Mouse (Mus musculus) lung, postnatal 4 days (tissue): ENCODE measurements around the gene Slc4a7.

ENCODE experiments used
- DNase-seq, 2 experiments: peaks; one replicate each; pipeline ENCODE4 v3.0.0; 2021

Gene Slc4a7

DNA sequence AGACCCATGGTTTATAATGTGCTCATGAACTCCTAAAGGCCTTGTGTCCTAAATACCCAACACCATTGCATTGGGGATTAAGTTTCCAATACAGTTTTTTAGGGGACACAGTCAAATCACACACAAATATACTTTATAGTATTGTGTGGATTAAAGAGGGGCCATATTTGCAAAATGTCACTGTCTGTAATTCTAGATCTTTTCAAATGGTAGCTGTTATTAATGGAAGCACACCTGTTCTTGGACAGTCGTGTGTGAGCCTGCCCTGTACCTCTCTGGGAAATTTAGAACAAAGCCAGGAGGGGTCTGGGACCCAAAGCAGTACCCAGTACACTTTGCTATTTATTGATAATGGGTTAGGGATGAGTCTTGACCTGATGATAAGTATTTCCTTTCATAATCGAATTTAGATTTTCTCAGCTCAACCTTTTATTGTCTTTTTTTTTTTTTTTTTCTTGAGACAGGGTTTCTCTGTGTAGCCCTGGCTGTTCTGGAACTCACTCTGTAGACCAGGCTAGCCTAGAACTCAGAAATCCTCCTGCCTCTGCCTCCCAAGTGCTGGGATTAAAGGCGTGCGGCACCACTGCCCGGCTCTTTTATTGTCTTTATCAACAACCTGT lies at the start of gene Slc4a7:
Slc4a7 (plus strand) TSS at position 570 of the 620 bp plus-strand sequence.
- DNase-seq, result no peak

DNA sequence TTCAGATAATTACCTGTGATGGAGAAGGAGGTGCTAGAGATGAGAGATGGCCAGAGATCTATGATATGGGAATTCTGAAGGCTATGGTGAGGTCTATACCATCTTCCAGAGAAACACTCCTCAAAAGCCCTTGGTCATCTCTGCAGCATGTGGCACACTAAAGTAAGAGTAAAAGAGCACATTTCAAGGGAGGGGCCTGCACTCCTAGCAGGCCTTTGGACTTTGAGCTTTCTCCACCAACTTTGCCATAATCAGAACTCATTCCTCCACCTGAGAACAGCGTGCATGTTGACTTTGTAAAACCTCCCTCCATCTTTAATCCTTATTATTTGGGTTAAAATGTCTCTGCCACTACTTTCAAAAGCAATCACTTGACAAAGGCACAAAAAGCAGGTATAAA lies 31.5 kb upstream of the Slc4a7 start:
- no peak for DNase-seq

DNA sequence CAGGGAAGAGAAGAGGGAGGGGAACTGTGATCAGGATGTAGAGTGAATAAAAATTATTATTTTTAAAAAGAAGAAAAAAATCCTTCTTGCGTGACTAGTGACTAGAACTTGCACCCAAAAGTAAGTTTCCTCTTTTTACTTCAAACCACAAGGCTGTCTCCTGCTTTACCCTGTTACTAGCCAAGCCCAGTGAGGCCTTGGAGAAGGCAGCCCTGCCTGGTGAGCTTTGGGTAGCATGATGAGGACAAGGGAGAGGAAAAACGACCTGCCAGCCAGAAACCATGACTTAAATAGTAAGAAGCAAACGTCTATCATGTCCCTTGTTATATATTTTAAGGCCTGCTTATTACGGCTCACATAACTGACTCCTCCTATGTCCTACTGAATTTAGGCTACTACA lies 20.5 kb upstream of the Slc4a7 start:
- no peak for DNase-seq

DNA sequence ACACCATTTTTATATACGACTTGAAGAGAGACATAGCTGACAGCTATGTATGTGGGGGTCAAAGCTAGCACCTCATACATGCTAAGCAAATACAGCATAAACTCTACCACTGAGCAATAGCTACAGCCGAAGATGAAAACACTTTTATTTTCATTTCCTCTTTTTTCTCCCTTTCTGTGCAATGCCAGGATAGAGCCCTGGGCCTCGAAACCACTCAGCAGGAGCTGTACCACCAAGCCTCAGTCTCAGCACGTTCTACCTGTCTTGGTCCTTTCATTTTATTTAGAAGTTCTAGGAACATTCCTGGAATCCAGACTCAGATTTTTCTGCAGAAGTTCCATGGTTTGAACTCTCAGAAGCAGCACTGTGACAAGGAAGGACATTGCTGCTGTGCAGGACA lies 17.3 kb upstream of the Slc4a7 start:
- no peak for DNase-seq

DNA sequence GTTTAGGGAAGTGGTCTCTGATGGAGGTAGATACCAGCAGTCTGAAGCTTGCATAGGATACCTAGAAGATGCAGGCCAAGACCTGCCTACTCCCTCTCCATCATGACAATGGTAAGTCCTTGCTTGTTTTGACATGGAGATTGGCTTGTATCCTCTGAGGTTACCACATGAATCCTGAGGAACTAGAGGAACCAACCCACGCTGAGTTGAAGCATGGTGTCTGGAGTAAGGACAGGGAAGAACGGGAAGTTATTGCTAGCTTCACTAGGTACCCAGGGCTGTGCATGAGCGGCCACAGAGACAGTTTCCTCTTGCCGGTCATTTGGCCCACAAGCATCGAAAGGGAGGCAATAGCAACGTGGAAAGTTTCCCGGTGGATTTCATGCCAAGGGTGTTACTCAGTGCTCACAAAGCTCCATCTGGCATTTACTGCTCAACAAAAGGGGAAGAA lies 16.0 kb upstream of the Slc4a7 start:
- DNase-seq, result peak in 1 of 2 experiments; percentile 10

DNA sequence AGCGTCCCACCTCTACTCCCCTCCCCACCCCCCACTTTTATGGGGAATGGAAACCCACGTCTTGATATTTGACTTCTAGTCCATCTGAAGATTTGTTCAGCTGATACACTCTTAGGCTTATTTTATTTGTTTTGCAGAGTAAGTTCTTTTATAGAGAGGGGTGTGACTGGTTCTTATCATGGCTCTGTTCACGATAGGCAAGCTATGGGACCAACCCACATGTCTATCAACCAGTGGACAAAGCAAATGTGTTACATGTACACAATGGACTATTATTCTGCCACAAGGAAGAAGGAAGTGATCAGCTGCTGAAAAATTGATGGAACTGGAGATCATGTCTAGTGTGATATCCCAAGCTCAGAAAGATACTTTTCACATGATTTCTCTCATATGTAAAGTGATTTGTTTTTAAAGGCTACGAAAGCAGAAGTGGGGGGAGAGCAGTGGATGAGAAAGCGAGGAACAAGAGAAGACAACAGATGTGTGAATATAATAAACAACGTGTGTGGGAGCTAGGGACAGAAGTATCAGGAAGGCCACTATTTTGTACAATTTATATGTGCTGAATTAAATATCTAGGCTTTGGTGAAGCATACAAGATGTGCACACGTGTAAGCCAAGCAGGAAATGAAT lies 14.7 kb upstream of the Slc4a7 start:
- DNase-seq, result no peak

DNA sequence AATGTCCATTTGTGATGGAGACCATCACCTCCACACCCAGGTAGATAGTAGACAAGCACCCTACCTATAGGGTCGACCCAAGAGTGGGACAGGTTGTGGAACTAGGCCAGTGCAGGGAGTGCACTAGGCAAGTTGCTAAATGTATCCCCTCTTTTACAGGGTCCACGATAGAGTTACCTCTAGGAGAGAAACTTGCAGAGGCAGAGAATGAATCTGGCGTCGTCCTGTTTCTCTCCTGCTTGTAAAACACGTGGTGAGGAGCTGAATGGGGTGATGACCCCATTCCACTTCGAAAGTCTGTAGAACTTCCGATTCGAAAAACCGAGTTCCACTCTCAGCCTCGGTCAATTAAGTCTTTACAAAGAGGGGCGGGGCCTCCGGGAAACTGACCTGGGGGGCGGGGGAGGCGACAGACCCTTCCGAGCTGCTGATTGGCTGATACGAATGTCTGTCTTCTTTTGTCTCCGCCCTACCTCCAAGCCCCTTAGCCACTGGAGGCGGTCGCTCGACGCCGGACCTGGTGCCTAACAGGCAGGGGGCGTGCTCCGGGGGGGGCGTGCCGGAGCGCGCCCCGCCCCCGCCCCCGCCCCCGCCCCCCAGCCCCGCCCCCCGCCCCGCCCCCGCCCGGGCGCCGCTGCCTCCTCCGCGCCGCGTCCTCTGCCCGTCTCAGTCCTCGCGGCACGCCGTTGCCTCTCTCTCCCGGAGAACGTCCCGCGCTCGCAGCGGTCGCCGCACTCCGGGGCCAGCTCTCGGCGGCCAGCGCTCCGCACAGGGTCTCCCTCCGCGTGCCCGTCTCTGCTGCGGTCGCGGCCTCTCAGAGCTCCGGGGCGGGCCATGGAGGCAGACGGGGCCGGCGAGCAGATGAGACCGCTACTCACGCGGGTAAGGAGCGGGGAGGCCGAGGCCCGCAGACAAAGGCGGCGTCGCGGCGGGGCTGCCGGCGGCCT lies 593 bp downstream of the Slc4a7 start:
- peak; percentile 93 to 94 for DNase-seq

DNA sequence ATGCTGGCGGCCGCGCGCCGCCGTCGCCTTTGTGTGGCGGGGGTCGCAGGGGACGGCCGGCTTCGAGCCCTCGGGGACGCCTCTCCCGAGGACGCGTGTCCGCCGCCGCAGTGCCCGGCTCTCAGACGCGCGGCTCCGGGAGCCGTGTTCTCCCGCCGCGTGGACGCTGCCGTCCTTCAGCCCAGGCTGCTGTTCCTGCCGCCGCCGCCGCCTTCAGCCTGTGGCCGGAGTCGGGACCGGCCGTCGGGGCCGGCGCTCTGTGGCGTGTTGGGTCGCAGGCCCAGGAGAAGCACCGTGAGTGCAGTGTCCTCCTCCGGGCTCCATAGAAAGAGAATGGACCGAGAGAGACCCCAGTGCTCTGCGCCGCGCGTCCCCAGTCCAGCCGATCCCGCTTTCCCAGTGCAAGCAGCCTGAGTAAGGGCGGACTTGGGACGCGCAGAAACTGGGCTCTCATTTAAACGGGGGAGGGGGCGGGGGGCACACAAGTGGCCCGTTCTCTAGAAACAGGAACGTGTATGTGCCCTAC lies 1.3 kb downstream of the Slc4a7 start:
- DNase-seq, result peak; percentile 73 to 78

DNA sequence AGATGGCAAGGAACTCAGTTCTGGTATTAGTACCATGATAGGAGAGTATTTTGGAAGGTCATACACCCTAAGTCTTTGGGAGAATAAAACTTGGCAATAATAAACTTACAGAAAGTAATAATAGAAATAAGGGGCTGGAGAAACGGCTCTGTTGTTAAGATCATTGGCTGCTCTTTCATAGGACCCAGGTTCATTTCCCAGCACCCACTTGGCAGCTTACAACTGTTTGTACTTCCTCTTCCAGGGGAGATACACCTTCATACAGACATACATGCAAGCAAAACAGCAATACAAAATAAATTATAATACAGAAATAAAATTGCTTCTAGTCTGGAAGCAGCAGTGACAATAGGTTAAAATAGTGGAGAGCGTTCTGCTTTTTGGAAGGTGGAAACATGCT lies 2.6 kb downstream of the Slc4a7 start:
- DNase-seq, result no peak

DNA sequence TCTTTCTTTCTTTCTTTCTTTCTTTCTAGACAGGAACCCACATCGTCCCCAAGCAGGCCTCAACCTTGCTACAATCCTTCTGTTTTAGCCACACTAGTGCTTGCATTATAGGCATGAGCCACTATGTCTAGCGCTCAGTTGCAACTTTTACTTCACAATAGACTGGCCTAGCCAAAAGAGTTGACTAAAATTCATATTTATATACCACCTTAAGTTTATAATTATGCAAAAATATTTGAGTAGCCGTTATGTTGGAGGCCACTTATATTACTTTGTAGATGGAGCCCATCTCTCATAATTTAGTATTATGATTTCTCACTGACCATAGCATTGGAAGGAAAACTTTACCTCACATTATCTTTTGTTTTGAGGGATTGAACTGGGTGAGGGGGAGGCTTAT lies 3.0 kb downstream of the Slc4a7 start:
- no peak for DNase-seq

DNA sequence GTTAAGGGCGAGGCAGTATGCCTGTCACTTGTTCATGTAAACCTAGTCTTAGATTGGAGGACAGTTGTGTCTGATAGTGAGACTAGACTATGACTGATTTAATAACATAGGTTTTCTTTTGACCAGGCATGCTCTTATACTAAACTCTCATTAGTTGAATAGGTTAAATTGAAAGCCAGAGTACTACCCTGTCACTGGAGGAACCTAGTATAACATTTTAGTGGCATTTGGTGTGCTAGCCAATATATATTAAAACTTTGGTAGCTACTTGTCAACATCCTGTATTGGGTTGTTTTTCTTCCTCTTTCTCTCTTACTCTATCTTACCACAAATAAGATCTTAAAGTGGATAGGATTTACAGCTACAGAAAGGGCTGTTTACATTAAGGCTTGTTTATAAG lies 4.3 kb downstream of the Slc4a7 start:
- DNase-seq, result no peak

DNA sequence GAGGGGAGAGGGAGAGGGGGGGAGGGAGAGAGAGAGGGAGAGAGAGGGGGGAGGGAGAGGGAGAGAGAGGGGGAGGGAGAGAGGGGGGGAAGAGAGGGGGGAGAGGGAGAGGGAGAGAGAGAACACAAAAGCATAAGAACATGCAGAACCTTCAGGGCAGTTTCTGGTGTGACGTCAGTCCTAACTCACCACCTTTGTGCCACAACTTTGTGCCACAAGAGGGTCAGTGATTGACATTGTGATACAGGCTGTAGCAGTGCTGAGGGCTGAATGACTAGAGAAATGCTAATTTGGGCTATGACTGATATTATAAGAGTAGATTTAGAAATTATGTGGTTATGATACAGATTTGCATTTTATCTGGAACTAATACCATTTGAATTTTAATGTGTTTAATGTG lies 5.0 kb downstream of the Slc4a7 start:
- DNase-seq, result no peak

DNA sequence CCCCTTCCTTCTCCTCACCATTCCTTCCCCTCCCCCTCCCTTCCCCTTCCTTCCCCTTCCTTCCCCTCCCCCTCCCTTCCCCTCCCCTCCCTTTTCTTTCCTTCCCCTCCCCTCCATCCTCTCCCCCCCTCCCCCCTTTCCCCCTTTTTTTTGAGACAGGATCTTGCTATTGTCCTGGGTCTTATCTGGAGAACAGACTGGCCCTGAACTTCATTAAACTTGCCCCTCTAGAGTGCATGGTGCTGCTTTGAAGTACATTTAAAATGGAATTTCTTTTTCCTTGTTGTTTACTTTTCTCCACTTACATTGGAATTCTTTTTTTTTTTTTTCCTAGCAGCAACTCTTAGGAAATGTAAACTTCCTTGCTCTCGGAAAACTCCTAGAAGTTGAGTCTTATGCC lies 6.9 kb downstream of the Slc4a7 start:
- DNase-seq, result no peak

DNA sequence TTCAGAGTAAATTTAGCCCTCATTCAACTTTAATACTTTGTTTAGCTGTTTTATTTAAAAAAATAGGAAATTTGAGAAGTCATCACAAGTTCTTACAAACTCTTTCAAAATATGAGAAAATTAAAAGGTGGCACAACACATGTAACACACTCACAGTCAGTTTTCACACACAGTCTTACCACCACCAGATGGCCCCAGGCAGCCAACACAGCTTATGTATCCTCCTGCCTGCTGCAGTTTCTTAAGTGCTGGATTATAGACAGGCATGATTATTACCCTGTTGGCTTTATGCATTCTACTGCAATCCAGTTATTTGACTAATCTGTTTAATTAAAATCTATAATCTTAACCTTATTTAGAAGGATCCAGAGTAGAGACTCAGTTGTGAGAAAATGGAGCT lies 12.1 kb downstream of the Slc4a7 start:
- peak in 1 of 2 experiments; percentile 23 for DNase-seq

DNA sequence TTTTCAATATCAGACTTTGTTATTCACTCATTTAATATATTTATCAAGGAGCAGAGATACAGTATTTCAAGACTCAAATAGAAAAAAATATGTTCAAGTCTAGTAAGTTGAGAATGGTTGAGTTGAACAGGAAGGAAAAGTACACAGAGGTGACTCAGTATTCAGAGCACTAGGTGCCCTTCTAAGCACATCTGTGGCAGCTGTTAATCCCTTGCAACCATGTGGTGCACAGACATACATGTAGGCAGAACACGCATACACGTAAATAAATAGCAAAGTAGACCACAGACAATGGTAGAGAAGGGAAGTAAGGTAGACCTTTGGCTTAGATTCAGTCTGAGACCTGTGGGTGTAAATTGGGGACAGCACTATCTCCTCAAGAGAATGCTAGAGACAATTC lies 13.7 kb downstream of the Slc4a7 start:
- no peak for DNase-seq

DNA sequence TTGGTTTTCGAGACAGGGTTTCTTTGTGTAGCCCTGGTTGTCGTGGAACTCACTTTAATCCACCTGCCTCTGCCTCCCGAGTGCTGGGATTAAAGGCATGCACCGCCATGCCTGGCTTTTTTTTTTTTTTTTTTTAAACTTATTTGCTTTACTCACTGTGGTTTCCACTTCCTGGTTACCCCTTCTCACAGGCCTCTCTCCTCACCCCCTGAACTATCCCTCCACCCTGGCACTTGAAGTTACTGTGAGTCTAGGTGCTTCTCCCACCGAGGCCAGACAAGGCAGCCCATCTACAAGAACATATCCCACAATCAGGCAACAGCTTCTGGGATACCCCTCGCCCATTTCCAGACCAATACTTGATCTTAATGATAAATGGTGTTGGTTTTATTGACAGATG lies 14.8 kb downstream of the Slc4a7 start:
- DNase-seq, result no peak

DNA sequence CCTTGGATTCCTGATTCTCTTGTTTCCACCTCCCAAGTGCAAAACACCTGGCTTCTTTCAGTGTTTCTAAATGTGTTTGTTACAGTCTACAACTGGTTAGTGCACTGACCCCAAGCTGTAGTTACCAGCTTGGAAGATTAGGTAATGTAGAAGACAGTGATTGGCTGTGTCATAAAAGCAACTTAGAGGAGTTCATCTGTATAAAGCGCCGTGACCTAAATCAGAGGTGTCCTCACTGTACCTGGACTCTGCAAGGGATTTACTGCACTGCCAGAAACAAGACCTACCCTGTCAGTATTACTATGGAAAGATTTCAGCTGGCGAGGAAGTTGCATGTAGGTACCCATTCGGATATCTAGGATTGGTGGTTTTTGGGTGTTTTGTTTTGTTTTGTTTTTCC lies 16.5 kb downstream of the Slc4a7 start:
- DNase-seq, result no peak

DNA sequence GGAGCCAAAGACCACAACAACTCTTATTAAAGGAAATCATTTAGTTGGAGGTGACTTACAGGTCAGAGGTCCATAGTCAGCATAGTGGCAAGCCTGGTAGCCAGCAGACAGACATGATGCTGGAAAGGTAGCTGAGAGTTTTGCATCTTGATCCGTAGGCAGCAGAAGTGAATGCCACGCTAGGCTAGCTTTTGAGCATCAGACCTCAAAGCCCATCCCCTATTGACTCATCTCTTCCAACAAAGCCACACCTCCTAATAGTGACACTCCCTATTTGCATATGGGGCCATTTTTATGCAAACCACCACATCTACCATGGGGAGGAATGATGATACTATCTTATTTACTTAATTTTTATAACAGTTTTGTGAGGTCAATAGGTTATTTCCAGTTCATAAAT lies 79.1 kb downstream of the Slc4a7 start:
- no peak for DNase-seq

DNA sequence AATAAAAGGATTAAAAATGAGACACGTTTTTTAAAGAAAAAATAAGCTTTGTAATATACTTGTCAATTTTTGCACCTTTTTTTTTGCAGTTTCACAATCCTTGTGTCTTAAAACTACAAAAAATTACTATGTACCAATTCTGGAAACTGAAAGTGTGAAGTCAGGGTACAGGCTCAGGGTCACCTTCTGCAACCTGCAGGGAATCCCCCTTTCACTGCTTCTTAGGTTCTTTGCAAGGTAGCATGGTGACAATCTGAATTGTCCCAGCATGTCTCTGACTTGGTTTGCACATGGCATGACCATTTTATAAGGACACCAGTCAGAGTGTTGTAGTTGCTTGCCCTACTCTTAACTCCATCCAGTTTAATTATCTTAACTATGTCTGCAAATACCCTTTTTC lies 82.1 kb downstream of the Slc4a7 start:
- no peak for DNase-seq

DNA sequence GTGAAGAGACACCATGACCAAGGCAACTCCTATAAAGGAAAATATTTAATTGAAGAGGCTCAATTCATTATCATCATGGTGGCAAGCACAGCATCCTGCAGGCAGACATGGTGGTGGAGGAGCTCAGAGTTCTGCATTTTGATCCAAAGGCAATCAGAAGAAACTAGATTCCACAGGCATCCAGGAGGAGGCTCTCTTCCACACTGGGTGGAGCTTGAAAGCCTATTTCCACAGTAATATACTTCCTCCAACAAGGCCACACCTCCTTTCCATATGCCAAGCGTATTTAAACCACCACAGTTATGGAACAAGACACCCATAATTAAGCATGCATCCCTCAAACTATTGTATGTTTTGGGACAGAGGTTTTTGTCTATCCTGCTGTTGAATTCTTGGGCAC lies 84.9 kb downstream of the Slc4a7 start:
- no peak for DNase-seq

DNA sequence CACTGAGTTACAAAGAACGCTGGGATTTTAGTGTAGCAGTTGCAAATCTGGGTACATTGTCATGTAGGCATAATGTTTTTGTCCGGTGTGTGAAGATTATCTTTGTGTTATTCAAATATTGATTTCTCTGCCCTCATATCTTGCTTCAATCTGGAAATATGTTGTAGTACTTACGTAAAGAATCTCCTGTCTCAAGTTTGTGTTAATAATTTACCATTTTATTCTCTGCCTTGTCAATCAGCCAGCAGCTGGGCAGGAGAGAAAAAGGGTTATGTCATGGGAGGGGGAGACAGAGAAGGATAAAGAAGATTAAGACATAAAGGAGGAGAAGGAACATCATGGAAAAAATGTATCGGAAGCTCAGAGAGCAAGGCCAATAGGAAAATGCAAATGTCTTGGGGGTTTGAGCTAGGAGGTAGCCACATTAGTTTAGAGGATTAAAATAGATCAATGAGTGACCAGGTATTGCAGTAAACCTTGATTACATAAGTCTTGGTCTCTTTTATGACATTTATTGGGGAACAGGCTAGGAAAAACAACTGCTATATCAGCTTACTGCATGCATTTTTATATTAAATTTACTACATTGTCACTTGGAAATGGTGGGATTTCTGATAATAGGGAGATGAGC lies 87.9 kb downstream of the Slc4a7 start:
- DNase-seq, result no peak

DNA sequence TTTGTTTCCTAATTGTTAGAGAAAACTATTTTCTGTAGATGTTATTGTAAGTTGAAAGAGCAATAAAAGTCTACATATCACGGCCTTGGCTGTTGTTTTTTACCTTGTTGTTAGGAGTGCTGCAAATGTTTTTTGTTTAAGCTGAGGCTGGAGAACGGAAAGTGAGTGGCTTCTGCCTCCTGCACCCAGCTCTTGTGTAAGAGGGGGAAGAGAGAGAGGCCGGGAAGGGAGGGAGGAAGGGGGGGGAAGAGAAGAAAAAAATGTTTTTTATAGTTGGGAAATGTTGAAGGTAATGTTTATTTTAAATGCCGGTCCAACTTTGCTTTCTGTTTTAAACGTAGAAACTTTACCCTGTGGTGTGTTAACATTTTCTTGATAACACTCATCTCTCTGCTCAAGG lies 97.8 kb downstream of the Slc4a7 start:
- DNase-seq, result no peak

DNA sequence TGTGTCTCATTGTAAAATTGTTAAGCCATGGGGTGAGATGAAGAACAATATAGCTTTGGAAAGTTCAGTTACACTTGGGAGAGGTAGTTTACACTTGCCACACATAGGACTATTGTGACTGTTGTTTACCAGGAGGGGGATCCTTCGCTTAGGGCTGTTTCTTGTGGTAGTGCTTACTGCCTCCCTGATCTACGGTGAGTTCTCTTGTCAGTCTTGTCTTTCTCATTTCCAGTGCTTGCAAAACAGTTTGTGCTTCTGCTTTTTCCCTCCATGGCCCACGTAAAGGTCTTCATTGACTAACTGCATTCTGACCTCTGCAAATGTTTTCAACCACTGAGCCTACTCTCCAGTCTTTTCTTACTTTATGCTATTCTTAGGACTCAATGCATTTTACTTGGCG lies 98.3 kb downstream of the Slc4a7 start:
- no peak for DNase-seq
